Mouse (Mus musculus) cortical plate, adult 2 months (tissue): Measurements from ENCODE around the gene Gsap.

Experiments
- CTCF ChIP-seq: fragments of 200-500 bp; IDR thresholded peaks from 2 replicates; pipeline ENCODE4 v1.5.1; 2011; ENCODE audit warnings: mild to moderate bottlenecking, control low read depth, low read length; ENCODE audit not compliant: insufficient read depth; ENCODE audit errors: extremely low read depth
- POLR2A ChIP-seq: fragments of 200-500 bp; IDR thresholded peaks from 2 replicates; pipeline ENCODE4 v1.6.1; 2011; ENCODE audit warnings: mild to moderate bottlenecking, low read length, control low read depth; ENCODE audit not compliant: insufficient read depth; ENCODE audit errors: extremely low read depth

DNA sequence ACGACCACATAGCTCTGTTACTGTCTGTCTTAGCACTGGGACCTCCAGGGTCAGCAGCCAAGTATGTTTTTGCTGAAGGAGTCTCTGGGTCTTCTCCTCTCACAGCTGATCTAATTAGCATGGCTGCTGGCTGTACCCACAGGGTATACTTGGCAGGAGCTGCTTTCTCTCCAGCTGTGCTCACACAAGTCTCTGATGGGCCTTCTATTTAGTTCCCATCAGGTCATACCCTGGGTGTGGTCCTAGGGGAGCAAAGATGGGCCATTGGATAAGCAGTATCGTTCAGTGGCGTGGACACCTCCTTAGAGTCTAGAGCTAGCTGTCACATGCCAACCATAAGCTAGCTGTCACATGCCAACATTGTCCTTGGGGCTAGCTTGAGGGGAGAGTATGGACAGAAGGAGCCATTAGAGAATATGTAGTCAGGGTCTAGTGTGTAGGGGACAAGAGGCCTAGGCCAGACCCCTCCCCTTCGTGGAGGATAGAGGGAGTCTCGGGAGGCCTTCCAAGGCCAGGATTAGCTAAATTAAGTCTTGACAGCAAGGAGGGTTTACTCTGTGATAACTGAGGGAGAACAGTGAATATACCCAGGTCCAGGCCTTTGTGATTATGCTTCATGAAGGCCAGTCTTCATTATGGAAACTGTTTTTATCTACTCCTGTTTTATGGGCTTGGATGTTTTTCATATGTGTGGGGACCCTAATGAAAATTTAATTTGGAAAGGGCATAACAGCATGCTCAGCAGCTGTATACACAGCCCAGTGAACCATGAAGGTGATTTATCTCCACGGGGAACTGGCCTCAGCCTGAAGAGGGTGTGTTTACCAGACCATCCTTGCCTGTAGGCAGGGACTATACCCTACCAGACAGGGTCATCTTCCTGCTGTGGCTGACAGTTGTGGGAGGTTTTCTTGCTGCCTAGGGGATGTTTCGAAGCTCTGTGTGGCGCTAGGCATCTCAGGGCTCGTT, 85.6 kb downstream of the Gsap start:
- no peak for TF ChIP-seq CTCF
- no peak for TF ChIP-seq POLR2A
